Mouse (Mus musculus): ENCODE data around the gene Unc13a. TPM values are rescaled to one million over a fixed set of nuclear protein-coding genes. Genes with fewer than 3 reads are reported as not detected.
A peak's percentile ranks its signal among the peaks of the same experiment; 100 is the strongest.

The Unc13a gene
- polyA plus RNA-seq, 1 experiment from 2014 or later: 0.46 TPM

- no peak overlapping the region for H3K4me3 ChIP-seq (ENCODE audit: low read depth, low read length)
- ATAC-seq (ENCODE audit: insufficient read depth) (no peak), DNase-seq (no peak)
- no peak overlapping the region for H3K27ac ChIP-seq (ENCODE audit: low read depth)
- H3K4me1 ChIP-seq (ENCODE audit: insufficient read depth): 0 out of 2 replicates have a peak, but pooled peaks cover 3% of the 10 kb centered on the region
- H3K9ac ChIP-seq: no peak overlapping the region
- WGBS: 63% methylated on average over 3 of the region's 3 CpGs
- TF ChIP-seq CTCF (IDR thresholded peaks at IDR 0.05; ENCODE audit: low read depth): no peak
- peaks cover 13% of the 10 kb centered on the region; the same call in 1 of the 2 replicates for H3K36me3 ChIP-seq (ENCODE audit: insufficient read depth)
- H3K9me3 ChIP-seq (ENCODE audit: low read depth, low read length): no peaks in the 10 kb centered on the region
- H3K4me2 ChIP-seq: no peak overlapping the region
- no peaks in the 10 kb centered on the region for H3K27me3 ChIP-seq (ENCODE audit: insufficient read depth, low read length)
Measured at GRCm38 (mm10) chr8:71588762-71589161, 82.8 kb downstream of the Unc13a start.

- DNase-seq: peak; percentile 64
- Histone ChIP-seq H3K36me3 (ENCODE audit: insufficient read depth) (peaks cover 13% of the 10 kb centered on the region; the same call in 1 of the 2 replicates), H3K4me2 (no peak overlapping the region), H3K9me3 (ENCODE audit: low read depth, low read length) (no peaks in the 10 kb centered on the region), H3K27me3 (ENCODE audit: insufficient read depth, low read length) (no peaks in the 10 kb centered on the region), H3K9ac (no peak overlapping the region), H3K27ac (ENCODE audit: low read depth) (no peak overlapping the region), H3K4me1 (ENCODE audit: insufficient read depth) (0 out of 2 replicates have a peak, but pooled peaks cover 3% of the 10 kb centered on the region), H3K4me3 (ENCODE audit: low read depth, low read length) (no peak overlapping the region)
- 70% methylated on average over 2 of the region's 2 CpGs for WGBS
- TF ChIP-seq CTCF (IDR thresholded peaks at IDR 0.05; ENCODE audit: low read depth): peak; percentile 74
- no peak for ATAC-seq (ENCODE audit: insufficient read depth)
Measured at GRCm38 (mm10) chr8:71586891-71587290, 84.7 kb downstream of the Unc13a start.

- Histone ChIP-seq H3K9me3 (ENCODE audit: low read depth, low read length) (no peaks in the 10 kb centered on the region), H3K9ac (no peak overlapping the region), H3K27ac (ENCODE audit: low read depth) (no peak overlapping the region), H3K36me3 (ENCODE audit: insufficient read depth) (peaks cover 18% of the 10 kb centered on the region; the same call in 1 of the 2 replicates), H3K27me3 (ENCODE audit: insufficient read depth, low read length) (no peaks in the 10 kb centered on the region), H3K4me1 (ENCODE audit: insufficient read depth) (no peaks in the 10 kb centered on the region), H3K4me2 (no peak overlapping the region), H3K4me3 (ENCODE audit: low read depth, low read length) (no peak overlapping the region)
- no peak for DNase-seq
- TF ChIP-seq CTCF (IDR thresholded peaks at IDR 0.05; ENCODE audit: low read depth): no peak
- 39% methylated on average over 9 of the region's 9 CpGs for WGBS
- 0 out of 2 replicates have a peak, but pooled peaks have one; percentile 19 for ATAC-seq (ENCODE audit: insufficient read depth)
Measured at GRCm38 (mm10) chr8:71580201-71580600, 91.4 kb downstream of the Unc13a start.

- Histone ChIP-seq H3K27me3 (ENCODE audit: insufficient read depth, low read length) (no peaks in the 10 kb centered on the region), H3K4me3 (ENCODE audit: low read depth, low read length) (no peak overlapping the region), H3K4me1 (ENCODE audit: insufficient read depth) (no peaks in the 10 kb centered on the region), H3K9me3 (ENCODE audit: low read depth, low read length) (no peaks in the 10 kb centered on the region), H3K9ac (no peak overlapping the region), H3K27ac (ENCODE audit: low read depth) (no peak overlapping the region), H3K36me3 (ENCODE audit: insufficient read depth) (peaks cover 17% of the 10 kb centered on the region; the same call in 1 of the 2 replicates), H3K4me2 (no peak overlapping the region)
- no peak for TF ChIP-seq CTCF (IDR thresholded peaks at IDR 0.05; ENCODE audit: low read depth)
- 88% methylated on average over 14 of the region's 14 CpGs for WGBS
- DNase-seq (no peak), ATAC-seq (ENCODE audit: insufficient read depth) (no peak)
Measured at GRCm38 (mm10) chr8:71579476-71579875, 92.1 kb downstream of the Unc13a start.

- no peaks in the 10 kb centered on the region for H3K27me3 ChIP-seq (ENCODE audit: insufficient read depth, low read length)
- TF ChIP-seq CTCF (IDR thresholded peaks at IDR 0.05; ENCODE audit: low read depth): no peak
- no peak for ATAC-seq (ENCODE audit: insufficient read depth)
- no peak overlapping the region for H3K9ac ChIP-seq
- no peak for DNase-seq
- no peaks in the 10 kb centered on the region for H3K9me3 ChIP-seq (ENCODE audit: low read depth, low read length)
- peaks cover 14% of the 10 kb centered on the region; the same call in 1 of the 2 replicates for H3K36me3 ChIP-seq (ENCODE audit: insufficient read depth)
- no peak overlapping the region for H3K4me2 ChIP-seq
- no peak overlapping the region for H3K27ac ChIP-seq (ENCODE audit: low read depth)
- 52% methylated on average over 1 of the region's 1 CpGs for WGBS
- no peak overlapping the region for H3K4me3 ChIP-seq (ENCODE audit: low read depth, low read length)
- H3K4me1 ChIP-seq (ENCODE audit: insufficient read depth): no peaks in the 10 kb centered on the region
Measured at GRCm38 (mm10) chr8:71579009-71579408, 92.5 kb downstream of the Unc13a start.

- ATAC-seq (ENCODE audit: insufficient read depth) (no peak), DNase-seq (no peak)
- TF ChIP-seq CTCF (IDR thresholded peaks at IDR 0.05; ENCODE audit: low read depth): no peak
- H3K27ac ChIP-seq (ENCODE audit: low read depth): no peak overlapping the region
- 64% methylated on average over 4 of the region's 4 CpGs for WGBS
- H3K27me3 ChIP-seq (ENCODE audit: insufficient read depth, low read length): no peaks in the 10 kb centered on the region
- no peak overlapping the region for H3K4me3 ChIP-seq (ENCODE audit: low read depth, low read length)
- no peak overlapping the region for H3K4me2 ChIP-seq
- H3K4me1 ChIP-seq (ENCODE audit: insufficient read depth): no peaks in the 10 kb centered on the region
- no peaks in the 10 kb centered on the region for H3K9me3 ChIP-seq (ENCODE audit: low read depth, low read length)
- peaks cover 14% of the 10 kb centered on the region; the same call in 1 of the 2 replicates for H3K36me3 ChIP-seq (ENCODE audit: insufficient read depth)
- H3K9ac ChIP-seq: no peak overlapping the region
Measured at GRCm38 (mm10) chr8:71577856-71578387, 93.6 kb downstream of the Unc13a start.

- DNase-seq: no peak
- WGBS: 58% methylated on average over 1 of the region's 1 CpGs
- no peak for TF ChIP-seq CTCF (IDR thresholded peaks at IDR 0.05; ENCODE audit: low read depth)
Measured at GRCm38 (mm10) chr8:71575020-71575419, 96.5 kb downstream of the Unc13a start.

More at GRCm38 (mm10) chr8:71575020-71575419, 96.5 kb downstream of the Unc13a start:
- H3K27ac ChIP-seq (ENCODE audit: low read depth): no peak overlapping the region
- H3K4me2 ChIP-seq: no peak overlapping the region
- H3K4me3 ChIP-seq (ENCODE audit: low read depth, low read length): no peak overlapping the region
- H3K4me1 ChIP-seq (ENCODE audit: insufficient read depth): no peaks in the 10 kb centered on the region
- no peaks in the 10 kb centered on the region for H3K27me3 ChIP-seq (ENCODE audit: insufficient read depth, low read length)
- no peaks in the 10 kb centered on the region for H3K36me3 ChIP-seq (ENCODE audit: insufficient read depth)
- no peak overlapping the region for H3K9ac ChIP-seq
- no peak for ATAC-seq (ENCODE audit: insufficient read depth)
- no peaks in the 10 kb centered on the region for H3K9me3 ChIP-seq (ENCODE audit: low read depth, low read length)
